Mouse (Mus musculus): Measurements from ENCODE around the gene Pias3. TPM values are rescaled to one million over a fixed set of nuclear protein-coding genes. Genes with fewer than 3 reads are reported as not detected.
A peak's percentile ranks its signal among the peaks of the same experiment; 100 is the strongest.
"Not testable (repeated sequence)": the region's sequence is repeated elsewhere in the genome, so short reads cannot be mapped to it uniquely, and the experiment has no call there.

The Pias3 gene
- polyA plus RNA-seq, 1 experiment from 2014 or later: 53.4 TPM

DNA sequence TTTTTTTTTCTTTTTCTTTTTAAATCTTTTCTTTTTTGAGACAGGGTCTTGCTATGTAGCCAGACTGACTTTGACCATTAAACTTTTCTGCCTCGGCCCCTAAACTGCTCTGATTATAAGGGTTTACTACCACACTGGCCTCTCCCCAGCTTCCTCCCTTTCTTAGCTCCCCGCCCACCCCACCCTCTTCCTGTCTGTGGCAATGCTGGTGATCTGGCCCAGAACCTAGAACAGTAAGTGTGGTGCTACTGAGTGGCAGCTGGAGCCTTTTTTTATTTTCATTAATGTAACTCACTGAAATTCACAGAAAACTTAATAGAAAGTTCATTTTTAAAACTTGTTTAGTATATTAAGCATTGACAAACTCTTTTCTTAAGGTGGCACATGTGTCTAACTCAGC lies 19.7 kb downstream of the Pias3 start:
- no peaks in the 10 kb centered on the region for H3K27me3 ChIP-seq (replicated peaks; ENCODE audit: low read depth, poor library complexity, severe bottlenecking)
- peaks cover 96% of the 10 kb centered on the region for H3K36me3 ChIP-seq (replicated peaks)
- 77% methylated on average over 2 of the region's 2 CpGs for WGBS
- H3K9me3 ChIP-seq: no peaks in the 10 kb centered on the region
- no peak overlapping the region for H3K27ac ChIP-seq (replicated peaks)
- peaks cover 15% of the 10 kb centered on the region for H3K4me1 ChIP-seq
- no peak for DNase-seq (ENCODE audit: low spot score)
- no peak overlapping the region for H3K4me3 ChIP-seq

DNA sequence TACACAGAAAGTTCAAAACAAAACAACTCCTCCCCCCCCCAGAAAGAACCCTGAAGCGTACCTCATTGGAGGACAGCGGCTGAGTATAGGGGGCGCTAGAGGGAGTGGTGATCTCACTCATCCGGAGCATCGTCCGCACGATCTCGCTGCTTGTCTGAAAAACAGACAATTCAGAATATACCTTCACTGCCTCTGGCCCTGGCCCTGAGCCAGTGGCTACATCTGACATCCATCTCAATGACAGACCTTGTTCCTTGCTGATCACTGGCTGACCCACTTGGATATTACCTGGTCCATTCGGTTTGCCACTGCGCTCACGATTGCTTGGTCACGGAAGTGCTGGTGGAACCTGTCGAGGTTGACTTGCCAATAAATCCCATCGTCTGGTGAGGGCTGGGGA lies 23.0 kb downstream of the Pias3 start:
- peaks cover 96% of the 10 kb centered on the region for H3K36me3 ChIP-seq (replicated peaks)
- H3K4me3 ChIP-seq: no peak overlapping the region; the same call in 1 of the 2 replicates
- WGBS: 34% methylated on average over 14 of the region's 14 CpGs
- peaks cover 15% of the 10 kb centered on the region for H3K4me1 ChIP-seq
- no peaks in the 10 kb centered on the region for H3K9me3 ChIP-seq
- H3K27ac ChIP-seq (replicated peaks): no peak overlapping the region
- H3K27me3 ChIP-seq (replicated peaks; ENCODE audit: low read depth, poor library complexity, severe bottlenecking): no peaks in the 10 kb centered on the region
- DNase-seq (ENCODE audit: low spot score): peak; percentile 57

DNA sequence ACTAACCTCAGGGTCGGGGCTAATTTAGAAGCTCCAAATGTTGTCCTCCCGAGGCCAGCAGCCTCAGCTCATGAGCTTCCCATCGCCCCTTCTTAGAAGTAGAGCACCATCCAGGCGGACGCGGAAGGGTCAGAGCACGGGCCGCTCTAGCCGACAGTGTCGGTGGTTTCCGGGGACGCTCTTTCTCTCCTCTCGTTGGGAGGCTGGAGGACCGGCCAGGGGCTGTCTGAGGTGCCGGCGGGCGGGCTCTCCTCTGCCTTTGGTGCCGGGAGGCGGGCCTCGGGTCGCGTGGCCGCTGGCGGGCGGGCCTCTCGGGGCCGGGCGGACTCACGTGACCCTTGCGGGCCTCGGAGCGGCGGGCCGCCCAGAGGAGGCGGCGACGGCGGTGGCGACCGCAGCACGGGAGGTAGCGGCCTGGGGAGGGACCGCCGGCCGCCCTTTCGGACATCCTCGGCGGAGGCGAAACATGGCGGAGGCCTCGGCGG lies 31.2 kb downstream of the Pias3 start, which contains the start of the genes Polr3c and Rnf115:
Gene Polr3c (minus strand): TSS at position 286 of the 485 bp plus-strand sequence.
Gene Rnf115 (plus strand): TSS at position 322 of the 485 bp plus-strand sequence.
- Histone ChIP-seq H3K9me3 (no peaks in the 10 kb centered on the region), H3K36me3 (replicated peaks) (peaks cover 30% of the 10 kb centered on the region), H3K4me3 (peak within 1 kb of the TSS; percentile 89), H3K4me1 (peaks cover 33% of the 10 kb centered on the region), H3K27me3 (replicated peaks; ENCODE audit: low read depth, poor library complexity, severe bottlenecking) (no peaks in the 10 kb centered on the region), H3K27ac (replicated peaks) (peak within 1 kb of the TSS; percentile 94)
- under 1% methylated on average over 52 of the region's 52 CpGs for WGBS
- DNase-seq (ENCODE audit: low spot score): peak; percentile 97

DNA sequence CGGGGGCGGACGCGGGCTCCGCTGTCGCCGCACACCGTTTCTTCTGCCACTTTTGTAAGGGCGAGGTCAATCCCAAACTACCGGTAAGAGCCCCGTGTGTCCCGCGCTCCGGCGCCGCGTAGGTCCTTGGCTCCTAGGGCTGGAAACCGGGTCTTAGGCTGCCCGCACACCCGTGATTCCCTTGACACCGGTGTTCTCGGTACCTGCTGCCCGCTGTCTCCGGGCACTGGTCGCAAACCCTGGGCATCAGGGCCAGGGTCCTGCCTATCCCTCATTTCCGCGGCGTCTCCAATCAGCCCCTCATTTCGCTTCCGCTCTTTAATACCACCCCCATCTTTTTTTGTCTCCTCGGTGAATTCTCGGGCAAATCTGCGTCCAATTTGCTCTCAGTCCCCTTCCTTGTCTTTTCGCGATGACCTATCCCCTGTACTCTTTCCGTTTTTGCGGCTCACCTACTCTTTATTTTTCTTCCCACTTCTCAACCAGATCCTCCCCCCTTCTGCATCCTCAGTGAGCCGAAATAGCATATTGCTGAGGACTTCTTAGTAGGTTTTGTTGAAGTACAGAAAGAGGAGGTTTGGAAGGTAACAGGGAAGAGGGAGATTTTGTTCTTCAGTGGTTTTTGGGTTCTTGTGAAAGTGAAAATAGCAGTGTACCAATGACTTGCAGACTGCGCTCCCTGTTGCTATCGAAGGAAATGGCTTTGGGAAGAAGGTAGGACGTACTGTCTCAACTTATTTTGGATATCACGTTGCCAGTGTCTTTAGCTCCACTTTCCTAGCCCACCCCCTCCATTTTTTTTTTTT lies 31.8 kb downstream of the Pias3 start:
- Histone ChIP-seq H3K4me1 (peaks cover 33% of the 10 kb centered on the region), H3K9me3 (no peaks in the 10 kb centered on the region), H3K4me3 (peak overlapping the region; percentile 89), H3K27me3 (replicated peaks; ENCODE audit: low read depth, poor library complexity, severe bottlenecking) (no peaks in the 10 kb centered on the region), H3K27ac (replicated peaks) (peak overlapping the region; percentile 94), H3K36me3 (replicated peaks) (peaks cover 27% of the 10 kb centered on the region)
- WGBS: under 1% methylated on average over 42 of the region's 42 CpGs
- DNase-seq (ENCODE audit: low spot score): no peak

DNA sequence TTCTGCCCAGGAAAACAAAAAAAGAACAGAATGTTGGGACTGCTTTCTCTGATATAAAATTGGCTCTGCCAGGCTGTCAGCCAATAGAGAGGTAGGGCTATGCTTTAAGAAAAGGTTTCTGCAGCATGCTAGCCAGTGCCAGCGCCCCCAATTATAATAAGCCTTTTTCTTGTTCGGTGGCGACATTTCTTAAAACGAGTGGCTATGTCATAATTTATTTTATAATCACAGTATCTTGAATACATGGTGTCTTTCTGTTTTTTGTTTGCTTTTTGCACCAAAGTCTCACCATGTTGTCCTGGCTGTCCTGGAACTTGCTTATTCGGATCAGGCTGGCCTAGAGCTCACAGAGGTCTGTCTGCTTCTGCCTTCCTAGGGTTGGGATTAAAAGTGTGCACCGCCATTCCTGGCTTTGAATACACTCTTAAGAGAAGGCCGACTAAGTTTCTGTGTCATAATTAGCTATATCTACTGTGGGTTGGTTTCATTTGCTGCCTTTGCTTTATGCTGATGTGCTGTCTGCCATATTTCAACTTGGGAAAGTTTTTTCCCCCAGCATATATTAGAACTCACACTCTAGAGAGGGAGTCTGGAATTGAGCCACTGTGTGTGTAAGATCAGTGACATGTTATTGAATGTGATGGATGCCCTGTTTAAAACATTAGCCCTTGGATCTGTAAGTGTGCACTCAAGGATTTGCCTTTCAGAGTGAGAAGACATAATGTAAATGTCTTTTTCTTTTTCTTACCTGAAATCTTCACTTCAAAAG lies 32.6 kb downstream of the Pias3 start:
- Histone ChIP-seq H3K27ac (replicated peaks) (peak overlapping the region; percentile 94), H3K36me3 (replicated peaks) (peaks cover 19% of the 10 kb centered on the region), H3K4me1 (peaks cover 34% of the 10 kb centered on the region), H3K9me3 (no peaks in the 10 kb centered on the region), H3K4me3 (peak overlapping the region; percentile 89), H3K27me3 (replicated peaks; ENCODE audit: low read depth, poor library complexity, severe bottlenecking) (no peaks in the 10 kb centered on the region)
- WGBS: 55% methylated on average over 7 of the region's 7 CpGs
- DNase-seq (ENCODE audit: low spot score): no peak

DNA sequence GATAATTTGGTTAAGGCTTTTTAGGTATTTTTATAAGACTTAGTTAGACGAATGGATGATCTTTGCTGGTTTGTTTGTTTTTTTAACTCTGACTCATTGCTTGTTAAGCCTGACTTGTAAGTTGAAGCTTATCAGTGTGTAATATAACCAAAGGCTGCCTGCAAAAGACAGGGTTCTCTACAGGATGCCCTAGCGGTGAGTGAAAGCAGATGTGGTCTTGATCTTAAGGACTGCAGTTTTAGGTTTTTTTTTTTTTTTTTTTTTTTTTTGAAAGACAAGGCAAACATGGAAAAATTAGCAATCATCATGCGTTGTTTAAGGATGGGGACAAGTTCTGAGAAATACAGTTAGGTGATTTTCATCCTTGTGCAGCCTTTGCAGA lies 33.2 kb downstream of the Pias3 start:
- H3K4me3 ChIP-seq: peak overlapping the region; percentile 89; the same call in 1 of the 2 replicates
- 39% methylated on average over 3 of the region's 3 CpGs for WGBS
- peaks cover 39% of the 10 kb centered on the region for H3K4me1 ChIP-seq
- peak; percentile 23 for DNase-seq (ENCODE audit: low spot score)
- H3K27ac ChIP-seq (replicated peaks): no peak overlapping the region
- peaks cover 15% of the 10 kb centered on the region for H3K36me3 ChIP-seq (replicated peaks)
- H3K9me3 ChIP-seq: no peaks in the 10 kb centered on the region
- no peaks in the 10 kb centered on the region for H3K27me3 ChIP-seq (replicated peaks; ENCODE audit: low read depth, poor library complexity, severe bottlenecking)

DNA sequence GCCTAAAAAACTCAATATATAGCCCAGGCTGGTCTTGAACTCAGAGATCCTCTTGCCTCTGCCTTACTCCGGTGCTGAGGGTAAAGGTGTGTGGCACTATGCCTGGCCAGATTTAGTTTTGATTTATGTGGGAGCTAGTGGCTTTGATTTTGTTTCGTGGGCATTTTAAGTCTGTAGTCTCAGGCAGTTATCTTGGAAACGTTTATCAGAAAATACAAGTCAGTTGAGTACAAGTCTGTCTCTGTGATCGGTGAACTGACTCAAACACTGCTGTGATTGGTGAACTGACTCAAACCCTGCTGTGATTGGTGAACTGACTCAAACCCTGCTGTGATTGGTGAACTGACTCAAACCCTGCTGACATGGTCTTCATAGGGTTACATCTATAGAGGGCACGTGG lies 34.6 kb downstream of the Pias3 start:
- no peak overlapping the region for H3K4me3 ChIP-seq
- H3K9me3 ChIP-seq: no peaks in the 10 kb centered on the region
- H3K27me3 ChIP-seq (replicated peaks; ENCODE audit: low read depth, poor library complexity, severe bottlenecking): no peaks in the 10 kb centered on the region
- peaks cover 4% of the 10 kb centered on the region; the same call in 1 of the 2 replicates for H3K36me3 ChIP-seq (replicated peaks)
- no peak overlapping the region for H3K27ac ChIP-seq (replicated peaks)
- WGBS: 79% methylated on average over 5 of the region's 5 CpGs
- peaks cover 44% of the 10 kb centered on the region for H3K4me1 ChIP-seq
- DNase-seq (ENCODE audit: low spot score): no peak

DNA sequence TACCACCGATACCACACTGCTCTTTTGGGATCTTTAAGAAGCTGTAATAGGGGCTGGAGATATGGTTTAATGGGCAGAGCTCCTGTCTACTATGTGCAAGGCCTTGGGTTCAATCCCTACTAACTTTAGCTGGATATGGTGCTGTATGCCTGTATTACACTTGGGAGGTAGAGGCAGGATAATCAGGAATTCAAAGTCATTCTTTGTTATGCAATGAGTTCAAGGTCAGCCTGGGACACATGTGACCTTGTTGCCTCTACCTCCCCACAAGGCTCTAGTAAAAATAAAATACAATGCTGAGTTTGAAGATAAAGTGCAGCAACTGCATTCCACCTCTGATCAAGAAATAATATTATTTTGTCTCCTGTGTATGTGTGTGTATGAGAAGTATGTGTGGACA lies 37.8 kb downstream of the Pias3 start:
- H3K4me1 ChIP-seq: peaks cover 29% of the 10 kb centered on the region
- no peak overlapping the region for H3K27ac ChIP-seq (replicated peaks)
- no peak overlapping the region for H3K4me3 ChIP-seq
- no peaks in the 10 kb centered on the region for H3K9me3 ChIP-seq
- H3K27me3 ChIP-seq (replicated peaks; ENCODE audit: low read depth, poor library complexity, severe bottlenecking): no peaks in the 10 kb centered on the region
- 94% methylated on average over 1 of the region's 1 CpGs for WGBS
- H3K36me3 ChIP-seq (replicated peaks): peaks cover 4% of the 10 kb centered on the region; the same call in 1 of the 2 replicates
- no peak for DNase-seq (ENCODE audit: low spot score)

DNA sequence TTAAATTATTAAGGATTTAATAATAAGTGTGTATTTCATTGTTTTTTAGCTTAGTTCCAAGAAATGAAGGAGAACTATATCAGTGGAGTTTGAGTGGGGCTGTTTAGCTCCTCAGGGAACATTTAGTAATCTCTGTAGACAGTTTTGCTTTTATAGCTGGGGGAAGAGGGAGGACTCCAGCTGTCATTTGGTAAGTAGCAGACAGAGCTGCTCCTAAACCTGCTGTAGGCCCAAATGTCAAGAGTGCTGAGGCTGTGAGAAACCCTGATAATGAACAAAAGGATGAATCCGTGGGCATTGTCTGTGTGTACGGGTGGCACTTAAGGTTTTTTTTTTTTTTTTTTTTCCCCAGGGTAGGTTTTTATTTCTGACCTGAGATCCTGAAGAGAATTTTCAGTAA lies 39.0 kb downstream of the Pias3 start:
- Histone ChIP-seq H3K4me1 (peaks cover 19% of the 10 kb centered on the region), H3K36me3 (replicated peaks) (peaks cover 4% of the 10 kb centered on the region; the same call in 1 of the 2 replicates), H3K4me3 (no peak overlapping the region), H3K27ac (replicated peaks) (no peak overlapping the region), H3K27me3 (replicated peaks; ENCODE audit: low read depth, poor library complexity, severe bottlenecking) (no peaks in the 10 kb centered on the region), H3K9me3 (no peaks in the 10 kb centered on the region)
- 83% methylated on average over 2 of the region's 2 CpGs for WGBS
- DNase-seq (ENCODE audit: low spot score): no peak

DNA sequence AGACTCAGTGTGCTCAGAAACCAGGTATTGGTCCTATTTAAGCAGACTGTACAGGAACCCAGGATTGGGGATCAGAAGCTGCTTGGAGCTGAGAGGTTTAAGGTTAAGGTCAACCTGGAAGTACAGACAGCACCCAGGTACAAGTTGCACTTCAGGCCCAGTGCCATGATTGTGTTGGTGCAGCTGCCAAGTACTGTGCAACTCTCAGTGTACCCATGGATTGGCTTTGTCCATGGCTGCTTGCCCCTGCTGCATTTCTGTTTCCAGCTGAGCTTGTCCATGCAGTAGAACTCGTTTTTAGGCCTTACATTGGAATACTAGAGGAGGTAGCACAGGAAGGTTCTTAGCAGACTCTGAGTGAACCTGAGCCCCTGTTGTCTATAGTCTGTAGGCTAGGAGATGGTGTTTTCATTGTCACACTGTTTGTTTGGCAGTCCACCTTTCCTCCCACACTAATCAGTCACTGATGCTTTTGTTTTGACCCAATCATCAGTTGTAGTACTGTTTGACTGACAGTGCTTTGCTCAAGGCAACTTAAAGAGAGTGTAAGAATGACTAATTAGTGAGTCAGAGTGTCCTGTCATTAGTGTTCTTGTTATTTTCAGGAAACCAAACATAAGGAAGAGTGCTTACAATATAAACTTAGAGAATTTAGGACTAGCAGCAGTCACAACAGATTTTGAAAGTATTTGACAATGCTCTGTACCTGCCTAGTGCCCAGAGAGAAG lies 41.0 kb downstream of the Pias3 start:
- H3K27ac ChIP-seq (replicated peaks): no peak overlapping the region
- H3K36me3 ChIP-seq (replicated peaks): peaks cover 4% of the 10 kb centered on the region; the same call in 1 of the 2 replicates
- no peaks in the 10 kb centered on the region for H3K9me3 ChIP-seq
- 60% methylated on average over 1 of the region's 1 CpGs for WGBS
- no peak overlapping the region for H3K4me3 ChIP-seq
- DNase-seq (ENCODE audit: low spot score): no peak
- no peaks in the 10 kb centered on the region for H3K27me3 ChIP-seq (replicated peaks; ENCODE audit: low read depth, poor library complexity, severe bottlenecking)
- H3K4me1 ChIP-seq: peaks cover 11% of the 10 kb centered on the region

DNA sequence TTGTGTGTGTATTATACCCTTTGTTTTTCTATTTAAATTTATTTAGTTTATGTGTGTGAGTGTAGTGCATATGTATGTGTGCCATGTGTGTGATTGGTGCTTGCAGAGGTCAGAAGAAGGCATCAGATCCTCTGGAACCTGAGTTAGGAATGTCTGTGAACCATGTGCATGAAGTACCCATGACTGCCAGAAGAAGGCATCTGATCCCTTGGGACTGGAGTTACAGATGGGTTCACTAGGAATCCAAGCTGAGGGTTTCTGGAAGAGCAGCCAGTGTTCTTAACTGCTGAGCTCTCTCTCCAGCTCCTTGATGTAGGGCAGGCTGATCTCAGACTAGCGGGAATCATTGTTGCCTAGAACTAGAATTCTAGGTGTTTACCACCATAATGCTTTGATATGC lies 41.8 kb downstream of the Pias3 start:
- DNase-seq (ENCODE audit: low spot score): no peak
- Histone ChIP-seq H3K4me3 (no peak overlapping the region), H3K27ac (replicated peaks) (no peak overlapping the region), H3K4me1 (peaks cover 11% of the 10 kb centered on the region), H3K36me3 (replicated peaks) (no peaks in the 10 kb centered on the region), H3K27me3 (replicated peaks; ENCODE audit: low read depth, poor library complexity, severe bottlenecking) (no peaks in the 10 kb centered on the region), H3K9me3 (no peaks in the 10 kb centered on the region)
- 86% methylated on average over 1 of the region's 1 CpGs for WGBS

DNA sequence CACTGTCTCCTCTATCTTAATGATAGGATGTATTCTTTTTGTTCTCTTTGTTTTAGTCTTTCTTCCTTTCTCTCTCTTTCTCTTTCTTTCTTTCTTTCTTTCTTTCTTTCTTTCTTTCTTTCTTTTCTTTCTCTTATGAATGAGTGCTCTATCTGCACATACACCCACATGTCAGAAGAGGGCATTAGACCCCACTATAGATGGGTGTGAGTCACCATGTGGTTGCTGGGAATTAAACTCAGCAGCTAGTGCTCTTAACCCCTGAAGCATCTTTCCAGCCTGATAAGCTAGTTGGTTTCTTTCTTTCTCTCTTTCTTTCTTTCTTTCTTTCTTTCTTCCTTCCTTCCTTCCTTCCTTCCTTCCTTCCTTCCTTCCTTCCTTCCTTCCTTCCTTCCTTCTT lies 44.1 kb downstream of the Pias3 start:
- H3K4me1 ChIP-seq; H3K27ac ChIP-seq (replicated peaks); H3K27me3 ChIP-seq (replicated peaks; ENCODE audit: low read depth, poor library complexity, severe bottlenecking); DNase-seq (ENCODE audit: low spot score); H3K9me3 ChIP-seq; H3K4me3 ChIP-seq; H3K36me3 ChIP-seq (replicated peaks): not testable (repeated sequence)

All from embryonic facial prominence, embryonic 10.5 days (tissue).